Mouse (Mus musculus) cerebellum, adult 9-10 months (tissue): ENCODE measurements around the gene AU015836.
"Not testable (repeated sequence)": the region's sequence is repeated elsewhere in the genome, so short reads cannot be mapped to it uniquely, and the experiment has no call there.

Source experiments
- DNase-seq: peaks from one replicate; pipeline ENCODE4 v3.0.0; 2022

Gene AU015836

GRCm38 (mm10) chrX:93968444-93968843, at the start of gene AU015836:
TSS of gene AU015836 (plus strand) at chrX:93968659.
- DNase-seq = no peak

GRCm38 (mm10) chrX:93919017-93919416, 49.4 kb upstream of the AU015836 start:
- no peak for DNase-seq

- no peak for DNase-seq
These were observed 40.1 kb upstream of the AU015836 start for GRCm38 (mm10) chrX:93928379-93928778.

- DNase-seq = no peak
These were observed 39.7 kb upstream of the AU015836 start for GRCm38 (mm10) chrX:93928794-93929193.

GRCm38 (mm10) chrX:93931694-93932093, 36.8 kb upstream of the AU015836 start:
- DNase-seq = no peak

- peak; percentile 5 for DNase-seq
These were observed 11.7 kb upstream of the AU015836 start for GRCm38 (mm10) chrX:93956727-93957126.

GRCm38 (mm10) chrX:93958502-93958901, 10.0 kb upstream of the AU015836 start:
- no peak for DNase-seq

- no peak for DNase-seq
These were observed 11.9 kb downstream of the AU015836 start for GRCm38 (mm10) chrX:93980341-93980740.

- no peak for DNase-seq
These were observed 13.7 kb downstream of the AU015836 start for GRCm38 (mm10) chrX:93982193-93982592.

- not testable (repeated sequence) for DNase-seq
These were observed 16.6 kb downstream of the AU015836 start for GRCm38 (mm10) chrX:93985096-93985495.

GRCm38 (mm10) chrX:94006991-94007390, 38.5 kb downstream of the AU015836 start:
- DNase-seq = no peak

GRCm38 (mm10) chrX:94009442-94009841, 41.0 kb downstream of the AU015836 start:
- DNase-seq = no peak

- DNase-seq = no peak
These were observed 43.3 kb downstream of the AU015836 start for GRCm38 (mm10) chrX:94011656-94012173.

- DNase-seq = no peak
These were observed 44.2 kb downstream of the AU015836 start for GRCm38 (mm10) chrX:94012479-94013167.

- DNase-seq = no peak
These were observed 48.4 kb downstream of the AU015836 start for GRCm38 (mm10) chrX:94016891-94017290.

GRCm38 (mm10) chrX:94022264-94022874, 53.9 kb downstream of the AU015836 start:
- no peak for DNase-seq
